Comparison of ENCODE assay signal across 26 mouse cellular contexts in the genomic region with DNA sequence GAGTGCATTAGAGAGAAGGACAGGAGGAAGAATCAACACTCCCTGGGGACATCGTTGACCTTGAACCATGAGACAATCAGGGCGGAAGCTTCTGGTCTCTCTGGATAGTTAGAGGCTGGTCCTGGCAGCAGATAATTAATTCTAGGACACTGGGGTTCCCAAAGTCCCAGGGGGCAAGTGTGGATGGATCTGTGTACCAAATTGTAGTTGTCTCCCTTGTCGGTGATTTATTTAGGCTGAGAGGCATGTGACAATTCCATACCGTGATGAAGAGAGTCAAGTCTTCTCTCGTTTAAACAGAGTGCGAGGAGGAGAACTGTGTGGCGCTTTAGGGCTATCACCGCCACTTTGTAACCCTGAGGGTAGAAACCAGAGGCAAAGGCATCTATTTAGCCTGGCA.
"Had no signal": no experiment of that assay in that cellular context is flagged by ENCODE, and none has a peak within 500 bp of the region (broad histone marks: within the 10 kb centered on the region; RNA-seq: fewer than 3 reads in every experiment).

No protein-coding gene starts in this region.

- H3K9me3 ChIP-seq: embryonic facial prominence, embryonic 10.5 days; embryonic facial prominence, embryonic 12.5 days; embryonic facial prominence, embryonic 13.5 days; embryonic facial prominence, embryonic 15.5 days; forebrain, embryonic 10.5 days; forebrain, embryonic 12.5 days; forebrain, embryonic 13.5 days; forebrain, embryonic 15.5 days had no signal

- H3K4me3 ChIP-seq: embryonic facial prominence, embryonic 10.5 days; embryonic facial prominence, embryonic 12.5 days; embryonic facial prominence, embryonic 13.5 days; embryonic facial prominence, embryonic 15.5 days; erythroblast, embryonic 14.5 days; forebrain, embryonic 10.5 days; forebrain, embryonic 12.5 days; forebrain, embryonic 13.5 days; forebrain, embryonic 15.5 days; gastrocnemius, adult 2 months; heart, adult 2 months had no signal

- H3K27me3 ChIP-seq: embryonic facial prominence, embryonic 12.5 days; embryonic facial prominence, embryonic 13.5 days; embryonic facial prominence, embryonic 15.5 days; forebrain, embryonic 13.5 days; forebrain, embryonic 15.5 days had no signal

- H3K36me3 ChIP-seq: embryonic facial prominence, embryonic 10.5 days; embryonic facial prominence, embryonic 12.5 days; embryonic facial prominence, embryonic 13.5 days; embryonic facial prominence, embryonic 15.5 days; forebrain, embryonic 10.5 days; forebrain, embryonic 12.5 days; forebrain, embryonic 15.5 days had no signal

- H3K27ac ChIP-seq: embryonic facial prominence, embryonic 10.5 days; embryonic facial prominence, embryonic 12.5 days; embryonic facial prominence, embryonic 13.5 days; embryonic facial prominence, embryonic 15.5 days; forebrain, embryonic 10.5 days; forebrain, embryonic 12.5 days; forebrain, embryonic 13.5 days; forebrain, embryonic 15.5 days; gastrocnemius, adult 2 months; heart, adult 2 months had no signal

- DNase-seq: cerebellum, adult 18-20 months; cerebellum, adult 2 months; cerebellum, adult 8-10 months; cerebellum, adult 9-10 months; cerebellum, adult 9-11 months; cerebellum, postnatal 10 days; cerebellum, postnatal 14 days; cerebellum, postnatal 25 days; cerebellum, postnatal 36 days; embryo, embryonic 11 days; forebrain, postnatal 0 days; gastrocnemius, adult 2 months; gastrocnemius, postnatal 10 days; gastrocnemius, postnatal 14 days; gastrocnemius, postnatal 25 days; gastrocnemius, postnatal 36 days; heart, adult 2 months had no signal

- H3K4me1 ChIP-seq: embryonic facial prominence, embryonic 12.5 days had no signal
